12 mouse cellular contexts compared by ENCODE assay signal in the genomic region with DNA sequence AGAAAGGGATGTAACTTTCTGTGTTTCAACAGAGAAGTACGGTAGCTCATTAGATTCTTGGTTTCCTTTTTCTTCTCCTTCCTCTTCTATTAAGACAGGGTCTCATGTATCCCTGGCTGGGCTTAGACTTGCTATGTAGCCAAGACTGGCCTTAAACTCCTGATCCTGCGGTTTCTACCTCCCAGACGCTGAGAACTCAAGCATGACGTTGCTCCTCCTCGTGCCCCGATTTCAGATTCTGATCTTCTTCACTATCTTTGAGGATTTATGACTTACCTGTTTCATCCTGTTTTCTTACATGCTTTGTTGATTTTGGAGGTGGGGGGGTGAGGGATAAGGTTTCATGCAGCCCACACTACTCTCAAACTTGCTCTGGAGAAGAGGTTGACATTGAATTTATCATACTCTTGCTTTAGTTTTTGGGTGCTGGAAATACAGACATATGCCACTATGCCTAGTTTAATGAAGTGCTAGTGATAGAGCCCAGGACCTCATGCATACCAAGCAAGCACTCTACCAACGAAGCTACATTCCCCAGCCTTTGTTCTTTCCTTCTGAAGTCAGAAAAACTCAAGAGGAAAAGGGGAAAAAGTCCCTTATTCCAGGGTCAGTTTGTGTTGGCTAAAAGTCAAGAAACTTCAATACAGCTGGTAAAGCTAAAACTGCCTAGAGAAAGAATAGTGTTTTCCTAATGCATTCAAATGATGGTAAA. TPM values are rescaled to one million over a fixed set of nuclear protein-coding genes. Genes with fewer than 3 reads are reported as not detected.
A peak's percentile ranks its signal among the peaks of the same experiment; 100 is the strongest.
DNase-seq lines count a peak whose midpoint lies in the region; ATAC-seq and TF ChIP-seq lines count a peak whose summit lies in the region.
"Had no signal": no experiment of that assay in that cellular context is flagged by ENCODE, and none has a peak within 500 bp of the region (broad histone marks: within the 10 kb centered on the region; RNA-seq: fewer than 3 reads in every experiment).

No protein-coding gene starts in this region.

- H3K9ac ChIP-seq in kidney, embryonic 15.5 days, result no peak overlapping the region
- H3K9ac ChIP-seq in stomach, embryonic 14.5 days (replicated peaks; ENCODE audit: low read depth, low read length), result 0 out of 2 replicates have a peak overlapping the region, but pooled peaks have one; percentile 6
- no peak overlapping the region for H3K9ac ChIP-seq in stomach, postnatal 0 days (ENCODE audit: low read length)
- H3K9ac ChIP-seq in stomach, embryonic 16.5 days (ENCODE audit: low read length), result 0 out of 2 replicates have a peak overlapping the region, but pooled peaks have one; percentile 41

- H3K4me1 ChIP-seq in heart, embryonic 10.5 days, result peaks cover 51% of the 10 kb centered on the region
- peaks cover 39% of the 10 kb centered on the region for H3K4me1 ChIP-seq in kidney, embryonic 15.5 days
- peaks cover 23% of the 10 kb centered on the region for H3K4me1 ChIP-seq in stomach, embryonic 14.5 days (ENCODE audit: control insufficient read depth, insufficient read depth, low read length)
- no peaks in the 10 kb centered on the region for H3K4me1 ChIP-seq in stomach, postnatal 0 days (replicated peaks; ENCODE audit: control insufficient read depth, insufficient read depth)
- peaks cover 26% of the 10 kb centered on the region for H3K4me1 ChIP-seq in stomach, embryonic 16.5 days (ENCODE audit: control insufficient read depth, insufficient read depth, low read length)

- H3K9me3 ChIP-seq in heart, embryonic 10.5 days, result no peaks in the 10 kb centered on the region
- no peaks in the 10 kb centered on the region for H3K9me3 ChIP-seq in kidney, embryonic 15.5 days (replicated peaks)
- H3K9me3 ChIP-seq in stomach, embryonic 14.5 days (ENCODE audit: control insufficient read depth, low read depth, low read length), result no peaks in the 10 kb centered on the region
- no peaks in the 10 kb centered on the region for H3K9me3 ChIP-seq in stomach, postnatal 0 days (ENCODE audit: control insufficient read depth, low read length)
- H3K9me3 ChIP-seq in stomach, embryonic 16.5 days (replicated peaks; ENCODE audit: control insufficient read depth, low read length), result no peaks in the 10 kb centered on the region
- H3K9me3 ChIP-seq: midbrain, embryonic 10.5 days had no signal

- no peak for TF ChIP-seq EP300 in stomach, postnatal 0 days (optimal IDR thresholded peaks at IDR 0.05)

- WGBS in heart, embryonic 10.5 days, result 79% methylated on average over 7 of the region's 7 CpGs
- WGBS in kidney, embryonic 15.5 days, result 40% methylated on average over 7 of the region's 7 CpGs
- WGBS in stomach, embryonic 14.5 days, result 86% methylated on average over 7 of the region's 7 CpGs
- 77% methylated on average over 7 of the region's 7 CpGs for WGBS in stomach, postnatal 0 days
- WGBS in stomach, embryonic 16.5 days, result 83% methylated on average over 7 of the region's 7 CpGs

- no peaks in the 10 kb centered on the region for H3K27me3 ChIP-seq in heart, embryonic 10.5 days (ENCODE audit: insufficient read depth, poor library complexity, severe bottlenecking)
- H3K27me3 ChIP-seq in kidney, embryonic 15.5 days, result no peaks in the 10 kb centered on the region
- no peaks in the 10 kb centered on the region for H3K27me3 ChIP-seq in stomach, embryonic 14.5 days (ENCODE audit: control insufficient read depth, insufficient read depth, low read length)
- H3K27me3 ChIP-seq in stomach, postnatal 0 days (ENCODE audit: control insufficient read depth, insufficient read depth, low read length), result no peaks in the 10 kb centered on the region
- H3K27me3 ChIP-seq in stomach, embryonic 16.5 days (ENCODE audit: control insufficient read depth, insufficient read depth, low read length), result no peaks in the 10 kb centered on the region

- no peak for TF ChIP-seq CTCF in stomach, postnatal 0 days (IDR thresholded peaks at IDR 0.05; ENCODE audit: low read depth)

- peak overlapping the region; percentile 22; the same call in 1 of the 2 replicates for H3K27ac ChIP-seq in heart, embryonic 10.5 days
- peak overlapping the region; percentile 63 for H3K27ac ChIP-seq in kidney, embryonic 15.5 days
- H3K27ac ChIP-seq in stomach, embryonic 14.5 days (ENCODE audit: low read length), result no peak overlapping the region; the same call in 1 of the 2 replicates
- no peak overlapping the region for H3K27ac ChIP-seq in stomach, postnatal 0 days (replicated peaks)
- no peak overlapping the region for H3K27ac ChIP-seq in stomach, embryonic 16.5 days (ENCODE audit: low read length)
- H3K27ac ChIP-seq: midbrain, embryonic 10.5 days had no signal

- no peak overlapping the region for H3K4me3 ChIP-seq in heart, embryonic 10.5 days
- no peak overlapping the region for H3K4me3 ChIP-seq in kidney, embryonic 15.5 days (replicated peaks)
- H3K4me3 ChIP-seq in stomach, embryonic 14.5 days (ENCODE audit: low read depth, low read length), result no peak overlapping the region
- no peak overlapping the region for H3K4me3 ChIP-seq in stomach, postnatal 0 days (ENCODE audit: low read depth, low read length)
- no peak overlapping the region for H3K4me3 ChIP-seq in stomach, embryonic 16.5 days (replicated peaks; ENCODE audit: low read length)
- H3K4me3 ChIP-seq: midbrain, embryonic 10.5 days had no signal

- peaks cover 39% of the 10 kb centered on the region for H3K36me3 ChIP-seq in heart, embryonic 10.5 days
- peaks cover 35% of the 10 kb centered on the region for H3K36me3 ChIP-seq in kidney, embryonic 15.5 days
- peaks cover 5% of the 10 kb centered on the region; the same call in 1 of the 2 replicates for H3K36me3 ChIP-seq in stomach, embryonic 14.5 days (ENCODE audit: control insufficient read depth, insufficient read depth, low read length)
- 0 out of 2 replicates have a peak, but pooled peaks cover 3% of the 10 kb centered on the region for H3K36me3 ChIP-seq in stomach, postnatal 0 days (ENCODE audit: control insufficient read depth, insufficient read depth, low read length)
- no peaks in the 10 kb centered on the region; the same call in 1 of the 2 replicates for H3K36me3 ChIP-seq in stomach, embryonic 16.5 days (ENCODE audit: control insufficient read depth, insufficient read depth, low read length)

- no peak for DNase-seq in heart, embryonic 10.5 days (ENCODE audit: low spot score)
- no peak for DNase-seq in heart, adult 8-10 months (ENCODE audit: low spot score)
- no peak for DNase-seq in kidney, postnatal 4 days
- no peak for DNase-seq in stomach, postnatal 0 days (ENCODE audit: low spot score)
- no peak for DNase-seq in ovary, postnatal 14 days (ENCODE audit: low spot score)
- DNase-seq: gastrocnemius, postnatal 25 days; thymus, postnatal 14 days had no signal

- no peak overlapping the region; the same call in 1 of the 2 replicates for H3K4me2 ChIP-seq in kidney, embryonic 15.5 days
- no peak overlapping the region for H3K4me2 ChIP-seq in stomach, embryonic 14.5 days (replicated peaks; ENCODE audit: low read depth, low read length)
- H3K4me2 ChIP-seq in stomach, postnatal 0 days (replicated peaks; ENCODE audit: low read depth), result no peak overlapping the region
- no peak overlapping the region for H3K4me2 ChIP-seq in stomach, embryonic 16.5 days (ENCODE audit: low read depth, low read length)

- ATAC-seq in kidney, embryonic 15.5 days (replicated peaks; ENCODE audit: low FRiP score), result peak; percentile 31; the same call in 1 of the 2 replicates
- no peak for ATAC-seq in stomach, embryonic 14.5 days (ENCODE audit: insufficient number of reproducible peaks, insufficient read depth, low FRiP score, low read depth)
- ATAC-seq in stomach, postnatal 0 days (ENCODE audit: low FRiP score, low TSS enrichment), result no peak
- no peak for ATAC-seq in stomach, embryonic 16.5 days (ENCODE audit: insufficient read depth, low FRiP score)
- ATAC-seq: intestine, embryonic 16.5 days had no signal

RNA-seq across cellular contexts. Expression of gene Txnrd2, which starts 2.8 kb away (rescaled TPM):
- 40.1 and 47.7 TPM in 2 replicates for polyA plus RNA-seq in heart, embryonic 10.5 days (2016; fragmentation: Nextera tagmentation; extraction: Ambion mirVana)
- total RNA-seq in heart, adult 8-10 months (2022), result 10 to 100 TPM; 37.0 to 49.9 (median 42.1) TPM
- polyA plus RNA-seq in kidney, embryonic 15.5 days (2015; fragmentation: Nextera tagmentation; extraction: Ambion mirVana), result 28.1 and 29.1 TPM in 2 replicates
- 18.5 and 18.8 TPM in 2 replicates for polyA plus RNA-seq in stomach, embryonic 14.5 days (2014; fragmentation: Nextera tagmentation; extraction: Ambion mirVana)
- polyA plus RNA-seq in stomach, postnatal 0 days (2015; fragmentation: Nextera tagmentation; extraction: Ambion mirVana), result 16.2 and 16.8 TPM in 2 replicates
- 19.2 and 23.7 TPM in 2 replicates for polyA plus RNA-seq in stomach, embryonic 16.5 days (2015; fragmentation: Nextera tagmentation; extraction: Ambion mirVana)

RNA-seq across cellular contexts. Expression of gene Comt, which starts 3.3 kb away (rescaled TPM):
- polyA plus RNA-seq in heart, embryonic 10.5 days (2016; fragmentation: Nextera tagmentation; extraction: Ambion mirVana), result 83.5 and 102 TPM in 2 replicates
- 100 to 1,000 TPM; 146 to 174 (median 157) TPM for total RNA-seq in heart, adult 8-10 months (2022)
- 97.2 and 103 TPM in 2 replicates for polyA plus RNA-seq in kidney, embryonic 15.5 days (2015; fragmentation: Nextera tagmentation; extraction: Ambion mirVana)
- polyA plus RNA-seq in stomach, embryonic 14.5 days (2014; fragmentation: Nextera tagmentation; extraction: Ambion mirVana), result 94.3 and 99.0 TPM in 2 replicates
- 95.1 and 99.6 TPM in 2 replicates for polyA plus RNA-seq in stomach, postnatal 0 days (2015; fragmentation: Nextera tagmentation; extraction: Ambion mirVana)
- 105 and 119 TPM in 2 replicates for polyA plus RNA-seq in stomach, embryonic 16.5 days (2015; fragmentation: Nextera tagmentation; extraction: Ambion mirVana)

Comparison
In these comparisons a context has a peak if more than half of its experiments do, and no peak if none do; other contexts are left out.
1. H3K9ac ChIP-seq: peak in stomach, embryonic 14.5 days (single experiment) and stomach, embryonic 16.5 days (single experiment); none in kidney, embryonic 15.5 days (single experiment) and stomach, postnatal 0 days (single experiment).
2. H3K27ac ChIP-seq: peak in heart, embryonic 10.5 days (single experiment) and kidney, embryonic 15.5 days (single experiment); none in stomach, embryonic 14.5 days (single experiment), stomach, postnatal 0 days (single experiment) and stomach, embryonic 16.5 days (single experiment).